Mouse (Mus musculus) bone marrow, adult 2 months (tissue): Measurements from ENCODE around the gene Setd1b. TPM values are rescaled to one million over a fixed set of nuclear protein-coding genes. Genes with fewer than 3 reads are reported as not detected.

Experiments
- H3K27ac ChIP-seq: fragments of 200-500 bp; 2 replicates; pipeline ENCODE4 v1.5.1; 2012; ENCODE audit warnings: low read depth, mild to moderate bottlenecking, control low read depth, inconsistent platforms, low read length; ENCODE audit not compliant: control insufficient read depth, poor library complexity, insufficient read depth
- H3K4me1 ChIP-seq: fragments of 200-500 bp; 2 replicates; pipeline ENCODE4 v1.6.1; 2011; ENCODE audit warnings: low read length; ENCODE audit not compliant: control insufficient read depth, insufficient read depth
- H3K4me3 ChIP-seq: fragments of 200-500 bp; replicated peaks from 2 replicates; pipeline ENCODE3; 2011; ENCODE audit warnings: mild to moderate bottlenecking, low read depth, low read length, control low read depth; ENCODE audit not compliant: control insufficient read depth
- CTCF ChIP-seq: fragments of 200-500 bp; IDR thresholded peaks from 2 replicates; pipeline ENCODE4 v1.5.1; 2011; ENCODE audit warnings: low read length, control low read depth; ENCODE audit not compliant: control insufficient read depth, insufficient read depth
- POLR2A ChIP-seq: fragments of 200-500 bp; IDR thresholded peaks from 2 replicates; pipeline ENCODE4 v1.6.1; 2011; ENCODE audit warnings: low read depth, mild to moderate bottlenecking, control low read depth, low read length, borderline replicate concordance; ENCODE audit not compliant: control insufficient read depth
- WGBS: fragments of 180-500 bp; shearing (Covaris S2); methylation state at CpG from one replicate; pipeline ENCODE4 v1.1.7; 2018; 5-methylcytosine and 5-hydroxymethylcytosine counted together
- polyA plus RNA-seq: library from polyadenylated mRNA; stranded (reverse); fragments of >200 nt; gene quantifications from 2 replicates; pipeline ENCODE4 v1.2.4, GENCODE M21; 2011; ENCODE audit warnings: low replicate concordance; ENCODE audit not compliant: missing spikeins, insufficient read depth, insufficient read length

Gene Setd1b
- polyA plus RNA-seq, 1 experiment: 34.2 TPM

GRCm38 (mm10) chr5:123109452-123110203 is 32.4 kb upstream of the Setd1b start:
- TF ChIP-seq CTCF (no peak), POLR2A (no peak)
- WGBS: 88% methylated on average over 13 of the region's 13 CpGs
- no peaks in the 10 kb centered on the region for H3K4me1 ChIP-seq

GRCm38 (mm10) chr5:123110296-123110721 is 31.7 kb upstream of the Setd1b start:
- 85% methylated on average over 13 of the region's 13 CpGs for WGBS
- Histone ChIP-seq H3K4me1 (no peaks in the 10 kb centered on the region), H3K4me3 (no peak overlapping the region), H3K27ac (no peak overlapping the region)
- TF ChIP-seq POLR2A (no peak), CTCF (no peak)

More at GRCm38 (mm10) chr5:123109452-123110203, 32.4 kb upstream of the Setd1b start:
- Histone ChIP-seq H3K27ac (no peak overlapping the region), H3K4me3 (no peak overlapping the region)

GRCm38 (mm10) chr5:123114109-123114508 is 27.9 kb upstream of the Setd1b start:
- H3K4me1 ChIP-seq: no peaks in the 10 kb centered on the region
- TF ChIP-seq CTCF (no peak), POLR2A (no peak)
- no peak overlapping the region for H3K27ac ChIP-seq
- no peak overlapping the region for H3K4me3 ChIP-seq
- WGBS: 79% methylated on average over 11 of the region's 11 CpGs

DNA sequence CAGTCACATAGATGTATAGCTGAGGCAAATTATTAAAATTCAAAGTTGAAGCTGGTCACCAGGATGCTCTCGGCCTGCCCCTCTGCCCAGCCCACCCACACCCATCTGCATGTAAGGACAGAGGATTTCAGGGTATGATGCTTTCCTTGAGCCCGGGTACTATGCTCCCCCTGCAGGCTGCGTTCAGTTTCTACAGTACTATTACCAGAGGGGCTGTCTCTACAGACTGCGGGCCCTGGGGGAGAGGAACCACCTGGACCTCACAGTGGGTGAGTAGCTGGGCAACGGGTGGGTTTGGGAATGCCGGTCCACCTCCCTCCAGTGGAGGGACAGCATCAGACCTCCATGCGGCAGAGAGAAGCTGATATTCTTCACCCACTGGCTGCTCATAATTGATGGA is 27.1 kb upstream of the Setd1b start:
- 71% methylated on average over 7 of the region's 7 CpGs for WGBS

DNA sequence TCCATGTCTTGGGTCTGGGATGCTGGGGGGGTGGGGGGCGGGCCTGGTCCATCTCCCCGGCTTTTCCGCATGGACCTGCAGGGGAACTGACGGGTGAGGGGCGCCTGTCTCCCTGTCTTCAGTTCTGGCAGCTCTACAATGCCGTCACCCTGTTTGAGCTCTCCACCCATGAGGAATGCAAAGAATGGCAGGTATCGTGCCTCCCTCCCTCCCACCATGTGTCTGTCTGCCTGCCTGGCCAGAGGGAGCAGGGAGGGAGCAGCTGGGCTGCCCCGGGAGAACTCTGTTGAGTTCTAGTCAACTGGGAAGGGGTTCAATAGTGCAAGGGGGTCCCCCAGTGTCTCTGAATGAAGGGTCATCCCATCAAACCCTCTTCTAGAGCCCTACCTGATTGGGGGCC is 25.9 kb upstream of the Setd1b start:
- no peaks in the 10 kb centered on the region for H3K4me1 ChIP-seq
- 89% methylated on average over 8 of the region's 8 CpGs for WGBS
- no peak overlapping the region for H3K27ac ChIP-seq
- no peak overlapping the region for H3K4me3 ChIP-seq
- no peak for TF ChIP-seq POLR2A
- TF ChIP-seq CTCF: no peak

More for the DNA sequence above, 27.1 kb upstream of the Setd1b start:
- TF ChIP-seq CTCF (peak; percentile 39; the same call in 1 of the 2 replicates), POLR2A (no peak)
- no peak overlapping the region for H3K27ac ChIP-seq
- H3K4me3 ChIP-seq: no peak overlapping the region
- no peaks in the 10 kb centered on the region for H3K4me1 ChIP-seq

- no peak overlapping the region for H3K4me3 ChIP-seq
- TF ChIP-seq CTCF (peak; percentile 90), POLR2A (no peak)
- WGBS: 10% methylated on average over 10 of the region's 10 CpGs
- H3K27ac ChIP-seq: no peak overlapping the region
- H3K4me1 ChIP-seq: no peaks in the 10 kb centered on the region
Observed at GRCm38 (mm10) chr5:123117257-123117656, 24.7 kb upstream of the Setd1b start.

- TF ChIP-seq CTCF: no peak
- TF ChIP-seq POLR2A: no peak
- Histone ChIP-seq H3K4me3 (no peak overlapping the region), H3K4me1 (no peaks in the 10 kb centered on the region), H3K27ac (no peak overlapping the region)
- WGBS: 89% methylated on average over 8 of the region's 8 CpGs
Observed at GRCm38 (mm10) chr5:123117773-123118172, 24.2 kb upstream of the Setd1b start.

GRCm38 (mm10) chr5:123118826-123119225 is 23.2 kb upstream of the Setd1b start:
- no peak for TF ChIP-seq CTCF
- no peak for TF ChIP-seq POLR2A
- no peak overlapping the region for H3K27ac ChIP-seq
- H3K4me1 ChIP-seq: no peaks in the 10 kb centered on the region
- 23% methylated on average over 10 of the region's 10 CpGs for WGBS
- H3K4me3 ChIP-seq: no peak overlapping the region
